Mouse (Mus musculus): ENCODE results near the gene Gm20388. TPM values are rescaled to one million over a fixed set of nuclear protein-coding genes. Genes with fewer than 3 reads are reported as not detected.

Gm20388 gene
- polyA plus RNA-seq, 1 experiment from 2014 or later, result not detected

DNA sequence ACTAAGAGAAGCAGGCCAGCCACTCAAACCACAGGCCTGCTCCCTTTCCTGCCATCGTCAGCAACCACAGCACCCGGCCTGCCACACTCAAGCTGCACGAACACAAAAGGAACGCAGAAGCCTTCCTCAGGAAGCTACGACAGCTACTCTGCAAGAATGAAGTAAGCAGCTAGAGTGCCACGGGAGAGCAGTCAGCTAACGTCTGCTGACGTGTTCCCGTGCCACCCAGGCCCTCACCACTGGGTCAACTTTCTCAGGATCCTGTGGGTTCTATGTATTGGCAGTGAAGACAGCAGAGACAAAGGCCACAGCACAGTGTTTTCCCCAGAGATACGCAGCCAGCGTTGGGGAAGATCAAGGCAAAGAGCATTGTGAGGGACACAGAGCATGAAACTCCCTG, 1732.7 kb downstream of the Gm20388 start:
- 72% methylated on average over 11 of the region's 11 CpGs for WGBS
- H3K9ac ChIP-seq, result 0 out of 2 replicates have a peak overlapping the region, but pooled peaks have one; percentile 27
- H3K4me2 ChIP-seq, result no peak overlapping the region
- no peaks in the 10 kb centered on the region for H3K27me3 ChIP-seq
- no peak overlapping the region for H3K4me3 ChIP-seq
- peak overlapping the region; percentile 45 for H3K27ac ChIP-seq
- no peaks in the 10 kb centered on the region for H3K36me3 ChIP-seq
- ATAC-seq (ENCODE audit: insufficient number of reproducible peaks, insufficient read depth, low FRiP score, low TSS enrichment, low read depth), result no peak
- H3K4me1 ChIP-seq, result peaks cover 63% of the 10 kb centered on the region
- H3K9me3 ChIP-seq, result no peaks in the 10 kb centered on the region

DNA sequence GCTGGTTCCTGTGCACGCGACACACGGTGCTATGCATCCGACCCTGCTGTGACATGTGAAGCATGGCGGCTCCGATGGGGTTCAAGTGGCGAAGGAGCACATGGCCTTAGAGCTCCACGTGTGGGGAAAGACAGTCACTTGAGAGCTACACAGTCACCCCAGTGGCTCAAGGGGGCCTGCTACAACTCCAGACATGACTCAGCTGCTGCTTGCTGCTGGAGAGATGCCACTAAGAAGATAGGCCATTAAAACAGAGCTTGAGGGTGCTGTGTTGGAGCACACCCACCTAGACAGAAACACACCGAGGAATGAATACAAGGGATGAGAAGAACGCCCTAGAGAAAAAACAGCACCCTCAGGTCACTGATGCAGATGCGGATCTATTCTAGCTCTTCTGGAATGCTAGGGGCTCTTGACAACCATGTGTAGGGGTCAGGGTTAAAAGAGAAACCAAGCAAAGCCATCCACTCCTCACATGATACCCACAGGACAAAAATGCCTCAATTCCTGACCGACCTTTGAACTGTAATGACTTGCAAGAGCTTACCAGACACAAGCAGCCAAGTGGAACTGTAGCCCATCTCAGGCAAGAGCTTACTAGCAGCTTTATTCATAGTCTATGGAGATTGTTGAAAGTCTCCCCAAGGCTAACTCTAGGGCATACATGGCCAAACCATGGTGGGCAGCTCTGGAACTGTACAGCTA, 1737.0 kb downstream of the Gm20388 start:
- Histone ChIP-seq H3K27ac (no peak overlapping the region), H3K9me3 (no peaks in the 10 kb centered on the region), H3K9ac (no peak overlapping the region), H3K4me3 (no peak overlapping the region), H3K4me2 (no peak overlapping the region), H3K27me3 (no peaks in the 10 kb centered on the region), H3K36me3 (0 out of 2 replicates have a peak, but pooled peaks cover 5% of the 10 kb centered on the region), H3K4me1 (peaks cover 82% of the 10 kb centered on the region)
- 83% methylated on average over 12 of the region's 12 CpGs for WGBS
- ATAC-seq (ENCODE audit: insufficient number of reproducible peaks, insufficient read depth, low FRiP score, low TSS enrichment, low read depth), result no peak

DNA sequence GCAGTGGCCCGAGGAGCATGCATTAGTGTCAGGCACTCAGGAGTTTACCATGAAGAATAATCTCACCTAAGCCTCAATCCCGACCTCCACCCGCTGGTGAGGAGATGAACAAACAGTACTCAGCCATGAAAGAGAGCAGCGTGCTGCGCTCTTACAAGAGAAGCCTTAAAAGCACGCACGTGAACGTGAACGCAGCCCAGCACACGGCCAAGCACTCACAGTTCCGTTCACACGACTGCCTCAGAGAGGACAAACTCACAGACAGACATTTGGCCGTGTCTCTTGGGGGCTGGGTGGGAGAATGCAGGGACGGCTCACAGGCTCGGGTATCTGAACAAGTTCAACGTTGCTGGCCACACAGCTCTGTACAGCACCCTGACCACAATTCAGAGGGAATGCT, 1737.8 kb downstream of the Gm20388 start:
- H3K9me3 ChIP-seq, result no peaks in the 10 kb centered on the region
- no peak for ATAC-seq (ENCODE audit: insufficient number of reproducible peaks, insufficient read depth, low FRiP score, low TSS enrichment, low read depth)
- 73% methylated on average over 16 of the region's 16 CpGs for WGBS

DNA sequence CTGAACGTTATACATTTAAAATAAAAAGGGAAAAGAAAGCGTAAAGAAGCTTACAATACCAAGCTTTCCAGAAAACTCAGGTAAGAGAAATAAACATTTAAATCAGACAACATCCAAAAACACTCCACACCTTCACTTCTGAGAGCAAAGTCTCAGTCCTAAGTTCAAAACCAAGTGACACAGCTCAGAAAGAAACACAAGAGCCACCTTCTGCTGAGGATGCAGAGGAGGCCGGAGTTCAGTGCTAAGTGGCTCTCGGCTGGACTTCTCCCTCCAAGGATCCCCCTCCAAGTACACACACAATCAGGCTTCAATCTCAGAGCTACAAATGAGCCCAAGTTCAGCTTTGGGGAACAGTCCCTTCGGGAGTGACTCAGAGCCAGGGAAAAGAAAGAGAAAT, 1738.8 kb downstream of the Gm20388 start:
- Histone ChIP-seq H3K36me3 (0 out of 2 replicates have a peak, but pooled peaks cover 5% of the 10 kb centered on the region), H3K9ac (peak overlapping the region; percentile 78), H3K4me3 (peak overlapping the region; percentile 63; the same call in 1 of the 2 replicates), H3K4me1 (peaks cover 73% of the 10 kb centered on the region), H3K27me3 (no peaks in the 10 kb centered on the region), H3K27ac (no peak overlapping the region), H3K9me3 (no peaks in the 10 kb centered on the region), H3K4me2 (peak overlapping the region; percentile 96)
- ATAC-seq (ENCODE audit: insufficient number of reproducible peaks, insufficient read depth, low FRiP score, low TSS enrichment, low read depth), result no peak
- 79% methylated on average over 5 of the region's 5 CpGs for WGBS

More for the DNA sequence above, 1737.8 kb downstream of the Gm20388 start:
- Histone ChIP-seq H3K9ac (peak overlapping the region; percentile 21; the same call in 1 of the 2 replicates), H3K4me2 (no peak overlapping the region), H3K27ac (no peak overlapping the region), H3K4me1 (peaks cover 74% of the 10 kb centered on the region), H3K36me3 (0 out of 2 replicates have a peak, but pooled peaks cover 5% of the 10 kb centered on the region), H3K4me3 (no peak overlapping the region), H3K27me3 (no peaks in the 10 kb centered on the region)

DNA sequence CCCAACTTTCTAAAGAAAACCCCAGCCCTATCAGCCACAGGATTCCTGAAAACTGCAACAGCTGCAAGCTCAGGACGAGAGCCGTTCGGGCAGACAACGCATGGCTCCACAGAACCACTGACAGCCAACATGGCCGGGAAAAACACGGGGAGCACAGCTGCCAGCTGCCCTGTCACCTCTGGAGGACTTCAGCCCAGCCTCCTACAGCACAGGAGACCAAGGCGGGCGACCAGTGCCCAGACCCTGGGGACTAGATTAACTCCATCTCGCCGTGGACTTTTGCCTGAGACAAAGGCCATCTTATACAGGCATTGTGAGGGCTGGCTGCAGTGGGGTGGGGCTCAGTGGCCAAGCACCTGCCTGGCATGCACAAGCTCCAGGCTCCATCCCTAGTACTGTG, 1739.3 kb downstream of the Gm20388 start:
- H3K4me1 ChIP-seq, result peaks cover 69% of the 10 kb centered on the region
- no peaks in the 10 kb centered on the region for H3K9me3 ChIP-seq
- 62% methylated on average over 10 of the region's 10 CpGs for WGBS
- no peak for ATAC-seq (ENCODE audit: insufficient number of reproducible peaks, insufficient read depth, low FRiP score, low TSS enrichment, low read depth)
- no peak overlapping the region for H3K27ac ChIP-seq
- H3K27me3 ChIP-seq, result no peaks in the 10 kb centered on the region
- peak overlapping the region; percentile 63 for H3K4me3 ChIP-seq
- H3K36me3 ChIP-seq, result 0 out of 2 replicates have a peak, but pooled peaks cover 5% of the 10 kb centered on the region
- H3K9ac ChIP-seq, result peak overlapping the region; percentile 78
- peak overlapping the region; percentile 96 for H3K4me2 ChIP-seq

DNA sequence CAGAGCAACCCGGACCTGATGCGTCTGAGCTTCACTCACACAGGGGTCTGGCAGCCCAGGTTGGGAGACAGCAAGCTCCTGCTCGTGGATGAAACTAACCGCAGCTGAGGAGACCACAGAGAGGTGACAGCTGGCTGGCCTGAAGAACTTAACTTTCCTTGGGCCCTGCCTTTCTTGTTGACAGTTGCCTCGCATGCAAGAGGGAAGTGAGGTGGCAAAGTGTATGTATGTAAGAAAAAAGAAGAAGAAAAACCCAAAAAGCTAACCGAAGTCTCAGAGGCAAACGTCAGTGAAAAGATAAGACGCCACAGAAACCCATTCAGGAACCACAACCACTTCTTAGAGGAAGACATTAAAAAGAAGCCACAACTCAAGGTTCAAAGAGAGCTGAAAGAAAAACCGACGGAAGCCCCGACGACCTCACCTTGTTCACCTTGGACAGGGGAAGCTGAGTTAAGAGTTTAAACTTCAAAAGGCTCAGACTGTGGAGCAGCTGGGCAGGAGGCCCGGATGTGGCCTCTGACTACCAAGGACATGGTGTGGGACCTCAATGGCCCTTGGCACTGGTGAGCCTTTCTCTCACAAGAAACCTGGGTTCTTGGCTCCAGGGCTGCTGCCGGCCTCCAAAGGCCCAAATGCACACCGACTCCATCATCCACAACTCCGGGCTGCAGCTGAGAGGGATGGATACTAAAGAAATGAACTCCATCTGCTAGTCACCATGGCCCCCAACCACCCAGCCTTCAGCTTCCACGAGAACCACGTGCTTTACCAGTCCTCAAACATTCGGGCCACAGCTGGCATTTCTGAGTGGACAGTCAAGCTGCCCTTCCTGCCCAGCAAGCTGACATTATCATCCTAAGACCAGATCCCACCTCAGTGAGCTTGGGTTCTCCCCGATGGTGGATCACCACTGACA, 1740.0 kb downstream of the Gm20388 start:
- WGBS, result 60% methylated on average over 20 of the region's 20 CpGs
- Histone ChIP-seq H3K4me3 (peak overlapping the region; percentile 63), H3K4me1 (peaks cover 67% of the 10 kb centered on the region)

DNA sequence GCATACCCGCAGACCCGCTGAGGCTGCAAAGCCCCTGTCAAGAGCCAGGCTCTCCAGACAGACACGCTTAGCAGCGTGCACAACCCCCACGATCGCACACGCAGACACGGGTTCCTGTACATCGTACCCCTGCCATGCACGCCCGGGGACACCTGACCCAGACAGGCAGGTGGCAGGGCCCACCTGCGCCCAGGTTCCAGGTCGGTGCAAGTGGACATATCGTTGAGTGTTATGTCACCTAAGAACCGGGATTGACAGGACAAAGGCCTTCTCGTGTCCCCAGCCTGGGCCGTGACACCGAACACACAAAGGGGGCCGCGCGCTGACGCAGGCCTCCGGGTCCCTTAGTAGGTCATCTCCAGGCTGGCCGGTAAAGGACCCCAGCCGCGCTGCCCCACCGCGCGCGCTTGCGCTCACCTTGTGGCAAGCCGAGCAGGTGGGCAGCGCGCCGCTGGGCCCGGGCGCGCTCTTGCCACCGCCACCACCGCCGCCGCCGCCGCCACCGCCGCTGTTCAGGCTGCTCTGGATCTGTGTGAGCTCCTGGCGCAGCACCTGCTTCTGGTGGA, 1740.8 kb downstream of the Gm20388 start:
- WGBS, result 11% methylated on average over 47 of the region's 47 CpGs
- H3K4me1 ChIP-seq, result peaks cover 61% of the 10 kb centered on the region
- H3K9me3 ChIP-seq, result no peaks in the 10 kb centered on the region
- peak overlapping the region; percentile 96 for H3K4me2 ChIP-seq
- 0 out of 2 replicates have a peak, but pooled peaks cover 5% of the 10 kb centered on the region for H3K36me3 ChIP-seq
- ATAC-seq (ENCODE audit: insufficient number of reproducible peaks, insufficient read depth, low FRiP score, low TSS enrichment, low read depth), result no peak
- H3K9ac ChIP-seq, result peak overlapping the region; percentile 78
- peak overlapping the region; percentile 24; the same call in 1 of the 2 replicates for H3K27ac ChIP-seq
- peak overlapping the region; percentile 63 for H3K4me3 ChIP-seq
- H3K27me3 ChIP-seq, result no peaks in the 10 kb centered on the region

More for the DNA sequence above, 1740.0 kb downstream of the Gm20388 start:
- peak overlapping the region; percentile 78 for H3K9ac ChIP-seq
- H3K36me3 ChIP-seq, result 0 out of 2 replicates have a peak, but pooled peaks cover 5% of the 10 kb centered on the region
- peak overlapping the region; percentile 96 for H3K4me2 ChIP-seq
- no peak overlapping the region for H3K27ac ChIP-seq
- no peaks in the 10 kb centered on the region for H3K27me3 ChIP-seq
- ATAC-seq (ENCODE audit: insufficient number of reproducible peaks, insufficient read depth, low FRiP score, low TSS enrichment, low read depth), result no peak
- no peaks in the 10 kb centered on the region for H3K9me3 ChIP-seq

DNA sequence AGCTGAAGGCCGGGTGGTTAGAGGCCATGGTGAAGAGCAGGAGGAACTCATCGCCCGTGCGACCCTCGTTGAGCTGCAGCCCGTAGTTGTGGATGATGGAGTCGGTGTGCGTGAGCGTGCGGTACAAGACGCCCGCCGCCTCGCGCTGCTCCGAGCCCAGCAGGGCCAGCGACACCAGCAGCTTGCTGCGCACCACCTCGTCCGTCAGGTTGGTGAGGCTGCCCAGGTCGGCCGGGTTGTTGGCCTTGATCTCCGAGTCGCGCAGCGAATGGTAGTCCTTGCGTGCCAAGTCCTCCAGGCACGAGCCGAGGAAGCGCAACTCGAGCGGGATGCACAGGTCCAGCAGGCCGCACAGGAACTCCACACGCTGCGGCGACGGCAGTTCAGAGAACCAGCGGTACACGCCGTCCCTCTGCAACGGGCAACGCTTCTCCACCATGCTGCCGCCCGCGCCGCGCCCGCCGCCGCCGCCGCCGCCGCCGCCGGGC, 1741.3 kb downstream of the Gm20388 start:
- no peak for ATAC-seq (ENCODE audit: insufficient number of reproducible peaks, insufficient read depth, low FRiP score, low TSS enrichment, low read depth)
- Histone ChIP-seq H3K4me3 (peak overlapping the region; percentile 63), H3K27me3 (no peaks in the 10 kb centered on the region), H3K27ac (peak overlapping the region; percentile 24), H3K9me3 (no peaks in the 10 kb centered on the region), H3K4me2 (peak overlapping the region; percentile 96), H3K4me1 (peaks cover 61% of the 10 kb centered on the region), H3K36me3 (0 out of 2 replicates have a peak, but pooled peaks cover 5% of the 10 kb centered on the region), H3K9ac (peak overlapping the region; percentile 78)
- under 1% methylated on average over 41 of the region's 56 CpGs for WGBS

DNA sequence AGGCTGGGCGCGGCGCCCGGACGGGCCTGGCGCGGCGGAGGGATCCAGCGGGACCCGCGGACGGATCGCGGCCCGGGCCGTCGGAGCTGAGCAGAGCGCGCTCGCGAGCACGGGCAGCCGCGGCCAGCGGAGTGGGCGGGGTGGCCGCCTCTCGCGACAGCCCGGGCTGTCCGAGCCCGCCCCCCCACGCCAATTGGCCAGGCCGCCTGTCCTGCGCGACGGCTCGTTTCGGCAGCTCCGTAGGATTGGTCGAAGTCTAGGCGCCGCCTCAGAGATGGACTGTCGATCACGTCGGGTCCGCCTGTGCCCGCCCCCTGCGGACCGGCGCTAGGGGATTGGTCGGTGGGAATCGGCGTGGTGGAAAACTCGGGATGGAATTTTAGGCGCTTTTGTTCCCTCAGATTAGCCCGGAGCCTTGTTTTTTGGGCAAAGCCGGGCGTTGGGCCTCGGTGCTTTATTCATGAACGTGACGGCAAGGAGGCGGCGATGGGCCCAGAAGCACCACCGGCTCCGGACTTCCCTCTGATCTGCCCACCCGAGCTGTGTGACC, 1742.2 kb downstream of the Gm20388 start, which contains the start of gene Zcchc14:
Gene Zcchc14, minus strand, starts transcription at position 128 of the 550 bp plus-strand sequence.
- Histone ChIP-seq H3K9ac (peak within 1 kb of the TSS; percentile 92), H3K4me1 (peaks cover 54% of the 10 kb centered on the region), H3K9me3 (no peaks in the 10 kb centered on the region), H3K4me2 (peak within 1 kb of the TSS; percentile 96), H3K27me3 (no peaks in the 10 kb centered on the region), H3K27ac (peak within 1 kb of the TSS; percentile 94), H3K4me3 (peak within 1 kb of the TSS; percentile 63), H3K36me3 (0 out of 2 replicates have a peak, but pooled peaks cover 5% of the 10 kb centered on the region)
- WGBS, result under 1% methylated on average over 53 of the region's 67 CpGs
- ATAC-seq (ENCODE audit: insufficient number of reproducible peaks, insufficient read depth, low FRiP score, low TSS enrichment, low read depth), result peak; percentile 98

DNA sequence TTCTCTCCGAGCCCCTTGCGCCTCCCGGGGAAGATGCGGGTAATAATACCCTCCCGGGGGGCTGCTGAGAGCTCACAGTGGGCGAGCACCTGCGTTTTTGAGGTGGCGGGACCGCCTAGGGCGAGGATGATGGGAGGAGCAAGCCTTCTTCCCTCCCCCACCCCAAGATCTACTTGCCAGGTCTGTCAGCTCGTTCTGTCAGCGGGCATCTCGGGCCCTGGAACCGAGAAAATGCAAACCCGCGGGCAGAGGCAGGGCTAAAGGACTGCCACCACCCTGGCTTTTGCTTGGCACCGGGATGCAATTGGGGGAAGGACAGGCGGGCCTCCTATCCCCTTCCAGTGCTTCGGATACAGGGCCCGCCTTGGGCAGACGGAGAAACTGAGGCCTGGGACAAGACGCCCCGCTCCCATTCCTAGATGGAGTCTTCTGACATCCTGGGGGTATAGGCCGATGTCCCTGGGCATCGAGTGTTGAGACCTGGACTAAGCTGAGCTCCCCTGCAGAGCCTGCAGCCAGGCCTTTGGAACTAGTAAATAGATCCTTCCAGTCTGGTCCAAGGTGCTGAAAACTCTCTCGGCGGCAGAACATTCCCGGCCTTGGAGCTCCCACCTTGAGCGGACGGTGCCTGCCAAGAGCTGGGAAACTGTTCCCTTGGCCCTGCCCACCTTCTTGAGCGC, 1742.8 kb downstream of the Gm20388 start:
- H3K4me1 ChIP-seq, result peaks cover 47% of the 10 kb centered on the region
- no peaks in the 10 kb centered on the region for H3K27me3 ChIP-seq
- H3K9me3 ChIP-seq, result no peaks in the 10 kb centered on the region
- H3K27ac ChIP-seq, result peak overlapping the region; percentile 94
- ATAC-seq (ENCODE audit: insufficient number of reproducible peaks, insufficient read depth, low FRiP score, low TSS enrichment, low read depth), result no peak
- 1% methylated on average over 31 of the region's 31 CpGs for WGBS
- peak overlapping the region; percentile 85 for H3K9ac ChIP-seq
- 0 out of 2 replicates have a peak, but pooled peaks cover 5% of the 10 kb centered on the region for H3K36me3 ChIP-seq
- H3K4me2 ChIP-seq, result peak overlapping the region; percentile 81
- H3K4me3 ChIP-seq, result peak overlapping the region; percentile 63
